Mouse (Mus musculus): Measurements from ENCODE around the gene Cgas. TPM values are rescaled to one million over a fixed set of nuclear protein-coding genes. Genes with fewer than 3 reads are reported as not detected.

Gene Cgas
- polyA plus RNA-seq, 1 experiment, result 1.5 TPM

- 90% methylated on average over 2 of the region's 2 CpGs for WGBS
- Histone ChIP-seq H3K4me3 (ENCODE audit: control insufficient read depth, insufficient read depth, low read length) (no peak overlapping the region), H3K4me1 (replicated peaks; ENCODE audit: control insufficient read depth, insufficient read depth, low read length) (peaks cover 12% of the 10 kb centered on the region), H3K27me3 (ENCODE audit: control insufficient read depth, insufficient read depth, low read length) (no peaks in the 10 kb centered on the region), H3K27ac (ENCODE audit: control insufficient read depth, insufficient read depth, low read length) (no peak overlapping the region), H3K36me3 (ENCODE audit: control insufficient read depth, insufficient read depth, low read length) (no peaks in the 10 kb centered on the region)
- TF ChIP-seq CTCF (IDR thresholded peaks at IDR 0.05; ENCODE audit: borderline replicate concordance, control insufficient read depth, extremely low read depth, insufficient read depth, low read length, poor library complexity) (no peak), POLR2A (IDR thresholded peaks at IDR 0.05; ENCODE audit: control insufficient read depth, extremely low read depth, insufficient read depth, low read length, poor library complexity) (no peak)
- no peak for DNase-seq
Observed at GRCm38 (mm10) chr9:78429551-78429950, 13.5 kb downstream of the Cgas start.

- 80% methylated on average over 4 of the region's 4 CpGs for WGBS
- TF ChIP-seq POLR2A (IDR thresholded peaks at IDR 0.05; ENCODE audit: control insufficient read depth, extremely low read depth, insufficient read depth, low read length, poor library complexity) (no peak), CTCF (IDR thresholded peaks at IDR 0.05; ENCODE audit: borderline replicate concordance, control insufficient read depth, extremely low read depth, insufficient read depth, low read length, poor library complexity) (no peak)
- H3K36me3 ChIP-seq (ENCODE audit: control insufficient read depth, insufficient read depth, low read length), result no peaks in the 10 kb centered on the region
- no peaks in the 10 kb centered on the region for H3K27me3 ChIP-seq (ENCODE audit: control insufficient read depth, insufficient read depth, low read length)
- H3K4me3 ChIP-seq (ENCODE audit: control insufficient read depth, insufficient read depth, low read length), result no peak overlapping the region
- DNase-seq, result no peak
- peaks cover 12% of the 10 kb centered on the region for H3K4me1 ChIP-seq (replicated peaks; ENCODE audit: control insufficient read depth, insufficient read depth, low read length)
- no peak overlapping the region for H3K27ac ChIP-seq (ENCODE audit: control insufficient read depth, insufficient read depth, low read length)
Observed at GRCm38 (mm10) chr9:78428870-78429432, 14.1 kb downstream of the Cgas start.

GRCm38 (mm10) chr9:78428185-78428584 is 14.9 kb downstream of the Cgas start:
- no peaks in the 10 kb centered on the region for H3K36me3 ChIP-seq (ENCODE audit: control insufficient read depth, insufficient read depth, low read length)
- 55% methylated on average over 6 of the region's 6 CpGs for WGBS
- TF ChIP-seq CTCF (IDR thresholded peaks at IDR 0.05; ENCODE audit: borderline replicate concordance, control insufficient read depth, extremely low read depth, insufficient read depth, low read length, poor library complexity), result no peak
- no peak for TF ChIP-seq POLR2A (IDR thresholded peaks at IDR 0.05; ENCODE audit: control insufficient read depth, extremely low read depth, insufficient read depth, low read length, poor library complexity)
- H3K4me3 ChIP-seq (ENCODE audit: control insufficient read depth, insufficient read depth, low read length), result no peak overlapping the region
- DNase-seq, result no peak
- H3K27me3 ChIP-seq (ENCODE audit: control insufficient read depth, insufficient read depth, low read length), result no peaks in the 10 kb centered on the region
- no peak overlapping the region for H3K27ac ChIP-seq (ENCODE audit: control insufficient read depth, insufficient read depth, low read length)
- H3K4me1 ChIP-seq (replicated peaks; ENCODE audit: control insufficient read depth, insufficient read depth, low read length), result peaks cover 12% of the 10 kb centered on the region

GRCm38 (mm10) chr9:78427362-78427781 is 15.7 kb downstream of the Cgas start:
- Histone ChIP-seq H3K4me1 (replicated peaks; ENCODE audit: control insufficient read depth, insufficient read depth, low read length) (peaks cover 12% of the 10 kb centered on the region), H3K27ac (ENCODE audit: control insufficient read depth, insufficient read depth, low read length) (no peak overlapping the region), H3K4me3 (ENCODE audit: control insufficient read depth, insufficient read depth, low read length) (peak overlapping the region; percentile 49), H3K36me3 (ENCODE audit: control insufficient read depth, insufficient read depth, low read length) (no peaks in the 10 kb centered on the region), H3K27me3 (ENCODE audit: control insufficient read depth, insufficient read depth, low read length) (no peaks in the 10 kb centered on the region)
- no peak for TF ChIP-seq CTCF (IDR thresholded peaks at IDR 0.05; ENCODE audit: borderline replicate concordance, control insufficient read depth, extremely low read depth, insufficient read depth, low read length, poor library complexity)
- 25% methylated on average over 27 of the region's 27 CpGs for WGBS
- DNase-seq, result peak; percentile 18

- Histone ChIP-seq H3K27me3 (ENCODE audit: control insufficient read depth, insufficient read depth, low read length) (no peaks in the 10 kb centered on the region), H3K27ac (ENCODE audit: control insufficient read depth, insufficient read depth, low read length) (no peak overlapping the region), H3K4me1 (replicated peaks; ENCODE audit: control insufficient read depth, insufficient read depth, low read length) (no peaks in the 10 kb centered on the region), H3K4me3 (ENCODE audit: control insufficient read depth, insufficient read depth, low read length) (no peak overlapping the region), H3K36me3 (ENCODE audit: control insufficient read depth, insufficient read depth, low read length) (no peaks in the 10 kb centered on the region)
- WGBS, result 87% methylated on average over 7 of the region's 7 CpGs
- no peak for DNase-seq
- TF ChIP-seq POLR2A (IDR thresholded peaks at IDR 0.05; ENCODE audit: control insufficient read depth, extremely low read depth, insufficient read depth, low read length, poor library complexity) (no peak), CTCF (IDR thresholded peaks at IDR 0.05; ENCODE audit: borderline replicate concordance, control insufficient read depth, extremely low read depth, insufficient read depth, low read length, poor library complexity) (no peak)
Observed at GRCm38 (mm10) chr9:78401596-78401995, 41.4 kb downstream of the Cgas start.

GRCm38 (mm10) chr9:78400570-78400969 is 42.5 kb downstream of the Cgas start:
- Histone ChIP-seq H3K27me3 (ENCODE audit: control insufficient read depth, insufficient read depth, low read length) (peaks cover 10% of the 10 kb centered on the region), H3K4me3 (ENCODE audit: control insufficient read depth, insufficient read depth, low read length) (no peak overlapping the region), H3K27ac (ENCODE audit: control insufficient read depth, insufficient read depth, low read length) (no peak overlapping the region), H3K4me1 (replicated peaks; ENCODE audit: control insufficient read depth, insufficient read depth, low read length) (peaks cover 7% of the 10 kb centered on the region), H3K36me3 (ENCODE audit: control insufficient read depth, insufficient read depth, low read length) (no peaks in the 10 kb centered on the region)
- no peak for DNase-seq
- WGBS, result 91% methylated on average over 5 of the region's 5 CpGs
- no peak for TF ChIP-seq CTCF (IDR thresholded peaks at IDR 0.05; ENCODE audit: borderline replicate concordance, control insufficient read depth, extremely low read depth, insufficient read depth, low read length, poor library complexity)
- no peak for TF ChIP-seq POLR2A (IDR thresholded peaks at IDR 0.05; ENCODE audit: control insufficient read depth, extremely low read depth, insufficient read depth, low read length, poor library complexity)

GRCm38 (mm10) chr9:78396517-78396916 is 46.5 kb downstream of the Cgas start:
- no peaks in the 10 kb centered on the region for H3K36me3 ChIP-seq (ENCODE audit: control insufficient read depth, insufficient read depth, low read length)
- TF ChIP-seq CTCF (IDR thresholded peaks at IDR 0.05; ENCODE audit: borderline replicate concordance, control insufficient read depth, extremely low read depth, insufficient read depth, low read length, poor library complexity) (no peak), POLR2A (IDR thresholded peaks at IDR 0.05; ENCODE audit: control insufficient read depth, extremely low read depth, insufficient read depth, low read length, poor library complexity) (no peak)
- peaks cover 9% of the 10 kb centered on the region for H3K4me1 ChIP-seq (replicated peaks; ENCODE audit: control insufficient read depth, insufficient read depth, low read length)
- WGBS, result 66% methylated on average over 9 of the region's 9 CpGs
- peaks cover 13% of the 10 kb centered on the region for H3K27me3 ChIP-seq (ENCODE audit: control insufficient read depth, insufficient read depth, low read length)
- H3K4me3 ChIP-seq (ENCODE audit: control insufficient read depth, insufficient read depth, low read length), result no peak overlapping the region
- no peak for DNase-seq
- H3K27ac ChIP-seq (ENCODE audit: control insufficient read depth, insufficient read depth, low read length), result no peak overlapping the region
